Mouse (Mus musculus): ENCODE data around the gene Chd1l.

The Chd1l gene

DNA sequence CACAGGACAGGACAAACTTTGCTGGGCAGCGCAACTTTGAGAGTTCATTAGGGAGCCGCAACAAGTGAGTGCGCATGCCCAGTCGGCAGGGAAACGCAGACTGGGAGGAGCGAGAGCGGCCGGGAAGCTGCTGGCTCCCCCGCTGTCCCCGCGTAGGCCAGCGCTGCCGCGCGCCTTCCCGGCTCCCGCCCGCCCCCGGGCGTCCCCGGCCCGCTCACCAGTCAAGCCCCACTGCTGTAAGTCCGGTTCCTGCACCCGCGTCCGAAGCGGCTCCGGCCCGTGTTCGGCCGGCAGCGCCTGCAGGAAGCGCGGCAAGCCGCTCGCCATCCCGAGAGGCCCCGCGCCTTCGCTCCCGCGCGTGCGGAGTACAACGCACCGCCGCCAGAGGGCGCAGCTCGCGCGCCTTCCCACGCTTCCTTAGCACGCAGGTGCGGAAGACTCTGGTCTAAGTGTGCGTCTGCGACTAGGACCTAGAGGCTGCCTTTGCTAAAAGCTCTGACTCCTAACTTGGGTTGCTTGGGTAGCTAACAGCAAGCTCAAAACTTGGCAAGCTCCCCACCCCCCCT lies at the start of gene Chd1l:
Gene Chd1l (minus strand): TSS at position 359 of the 566 bp plus-strand sequence.
- DNase-seq: peak; percentile 96

DNA sequence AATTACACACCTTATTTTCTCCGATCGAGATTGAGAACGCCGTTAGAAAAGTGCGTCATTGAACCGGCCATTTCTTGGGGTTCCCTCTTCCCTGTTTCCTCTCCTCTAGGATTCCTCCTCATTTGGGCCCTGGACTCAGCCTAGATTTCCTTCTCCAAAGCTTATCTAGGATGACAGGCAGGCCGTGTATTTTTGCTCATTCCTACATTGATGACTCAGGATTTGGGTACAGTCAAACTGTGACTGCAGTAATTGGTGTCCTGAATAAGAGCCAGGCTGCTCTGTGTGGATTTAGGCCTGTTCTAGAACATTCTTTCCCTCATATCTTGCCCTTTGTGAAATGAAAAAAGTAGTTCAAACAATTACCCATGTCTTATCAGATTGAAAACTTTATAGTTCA lies 49.7 kb upstream of the Chd1l start:
- DNase-seq: no peak

DNA sequence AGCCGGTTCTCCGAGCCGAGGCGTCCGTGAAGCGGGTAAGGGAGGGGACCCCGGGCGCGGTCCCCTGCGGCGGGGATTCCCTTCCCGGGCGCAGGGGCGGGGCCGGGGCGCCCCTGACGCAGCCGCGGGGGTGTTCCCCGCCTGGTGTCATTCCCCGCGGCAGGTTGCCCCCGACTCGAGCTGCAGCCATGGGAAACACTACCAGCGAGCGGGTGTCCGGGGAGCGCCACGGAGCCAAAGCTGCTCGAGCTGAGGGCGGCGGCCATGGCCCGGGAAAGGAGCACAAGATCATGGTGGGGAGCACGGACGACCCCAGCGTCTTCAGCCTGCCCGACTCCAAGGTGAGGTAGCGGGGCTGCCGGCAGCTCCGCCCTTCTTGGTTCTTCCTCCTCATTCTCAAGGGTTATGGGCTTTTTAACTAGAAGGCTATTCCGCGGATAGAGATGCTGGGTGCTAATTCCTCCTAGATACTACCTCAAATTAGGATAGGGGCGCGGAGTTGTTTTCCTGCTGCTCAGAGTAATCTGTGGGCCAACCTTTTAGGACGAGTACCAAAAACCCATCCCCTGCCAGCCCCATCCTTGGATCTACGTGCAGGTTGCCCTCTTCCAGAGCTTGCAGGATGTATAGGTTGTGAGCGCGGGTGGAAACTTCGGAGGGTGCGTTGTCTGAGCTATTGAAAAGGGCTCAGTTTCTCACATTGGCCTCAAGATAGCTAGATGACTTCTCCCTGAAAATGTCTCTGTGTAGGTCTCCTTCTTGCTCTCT lies 48.6 kb upstream of the Chd1l start:
- DNase-seq: peak in 1 of 2 experiments; percentile 28

DNA sequence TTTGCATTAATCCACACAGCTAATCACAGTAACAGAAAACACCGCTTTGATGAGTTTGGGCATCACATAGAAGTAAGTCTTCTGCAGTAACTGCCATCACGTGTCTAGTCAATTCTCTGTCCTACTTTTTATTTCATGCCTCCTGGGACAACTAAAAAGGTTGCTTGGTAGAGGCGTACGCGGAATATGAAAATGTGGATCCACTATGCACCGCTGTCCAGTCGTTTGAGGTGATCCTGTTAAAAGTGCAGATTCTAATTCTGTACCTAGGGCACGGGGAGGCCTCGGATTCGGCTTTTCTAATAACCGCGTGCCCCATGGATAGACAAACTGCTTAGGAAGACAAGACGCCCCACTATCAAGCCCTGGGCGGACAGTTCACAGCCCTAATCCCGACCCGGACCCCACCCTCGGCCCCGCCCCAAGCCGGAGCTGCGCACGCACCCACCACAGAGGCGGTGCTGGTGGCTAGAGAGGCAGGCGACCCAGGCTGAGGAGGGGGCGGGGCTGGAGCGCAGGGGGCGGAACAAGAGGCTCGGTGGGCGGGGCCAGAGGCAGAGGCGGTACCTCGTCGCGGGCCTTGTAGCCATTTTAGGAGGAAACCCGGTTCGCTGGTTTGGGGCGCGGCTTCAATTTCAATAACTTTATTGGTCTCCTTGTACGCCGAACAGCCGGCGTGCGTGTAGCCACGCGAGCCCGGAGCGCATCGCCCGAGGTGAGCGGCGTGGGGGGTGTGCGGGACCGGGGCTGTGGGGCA lies 47.8 kb upstream of the Chd1l start, which contains the start of gene Prkab2:
Gene Prkab2 (plus strand): TSS at position 539 of the 757 bp plus-strand sequence.
- peak; percentile 100 for DNase-seq

DNA sequence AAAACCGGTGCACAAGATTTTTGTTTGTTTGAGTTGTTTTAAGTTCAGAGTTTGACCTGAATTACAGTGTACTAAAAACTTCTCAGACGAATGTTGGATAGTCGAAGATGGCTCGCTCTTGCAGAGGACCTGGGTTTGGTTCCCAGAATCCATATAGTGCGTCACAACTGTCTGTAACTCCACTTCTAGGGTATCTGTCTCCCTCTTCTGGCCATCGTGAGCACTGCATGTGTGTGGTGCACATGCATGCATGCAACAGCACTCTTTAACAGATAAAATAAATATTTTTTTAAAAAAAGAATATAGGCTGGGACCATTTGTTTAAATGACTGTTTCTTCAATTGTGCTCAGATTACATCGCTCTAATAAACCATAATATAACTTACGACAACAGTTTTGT lies 44.9 kb upstream of the Chd1l start:
- peak; percentile 45 to 57 for DNase-seq

DNA sequence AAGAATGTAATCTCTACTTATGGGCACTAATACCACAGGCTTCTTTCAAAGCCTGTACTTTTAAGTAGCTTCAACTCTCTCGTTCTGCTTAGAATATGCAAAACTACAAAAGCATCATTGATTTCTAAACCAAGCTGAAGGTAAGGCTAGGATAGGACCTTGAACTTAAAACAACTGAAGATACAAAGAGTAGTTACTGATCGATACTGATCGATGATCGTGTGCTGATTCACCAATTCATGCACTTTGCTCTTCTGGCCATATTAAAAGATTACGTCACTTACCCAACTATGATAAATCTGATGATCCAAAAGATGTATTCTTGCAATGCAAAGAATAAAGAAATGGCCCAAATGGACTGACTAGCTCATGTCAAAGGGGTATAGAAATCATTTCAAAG lies 43.8 kb upstream of the Chd1l start:
- no peak for DNase-seq

DNA sequence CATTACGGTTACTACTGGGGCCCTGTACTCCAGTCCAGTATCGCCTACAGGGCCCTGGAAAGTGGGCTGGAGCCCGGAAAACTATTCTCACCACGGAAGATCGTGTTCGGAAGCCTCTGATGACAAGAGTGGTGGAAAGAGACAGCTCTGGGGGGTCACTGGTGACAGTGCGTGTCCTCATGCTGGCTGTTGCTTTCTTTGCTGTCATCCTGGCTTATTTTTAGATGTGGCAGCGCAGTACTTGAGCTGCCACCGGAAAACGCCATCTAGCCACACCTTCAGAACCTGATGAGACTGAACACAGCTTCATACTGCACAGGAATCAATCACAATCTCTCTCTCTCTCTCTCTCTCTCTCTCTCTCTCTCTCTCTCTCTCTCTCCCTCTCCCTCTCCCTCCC lies 41.6 kb upstream of the Chd1l start:
- DNase-seq: no peak

DNA sequence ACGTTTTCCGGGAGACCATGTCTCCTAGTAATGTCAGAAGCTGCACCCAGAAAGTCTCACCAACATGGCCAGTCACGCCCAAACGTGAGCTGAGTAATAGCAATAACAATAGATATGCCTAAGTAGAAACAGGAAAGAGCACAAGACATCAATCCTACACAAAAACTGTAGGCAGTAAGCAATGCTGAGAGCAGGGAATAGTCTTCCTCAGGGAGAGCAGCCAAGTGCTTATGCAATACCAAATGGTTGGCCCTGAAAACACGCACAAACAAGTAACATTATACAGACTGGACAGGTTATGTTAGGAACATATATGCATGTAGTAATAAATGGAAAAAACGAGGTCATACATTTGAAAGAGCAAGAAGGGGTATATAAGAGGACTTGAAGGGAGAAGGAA lies 39.5 kb upstream of the Chd1l start:
- DNase-seq: no peak

DNA sequence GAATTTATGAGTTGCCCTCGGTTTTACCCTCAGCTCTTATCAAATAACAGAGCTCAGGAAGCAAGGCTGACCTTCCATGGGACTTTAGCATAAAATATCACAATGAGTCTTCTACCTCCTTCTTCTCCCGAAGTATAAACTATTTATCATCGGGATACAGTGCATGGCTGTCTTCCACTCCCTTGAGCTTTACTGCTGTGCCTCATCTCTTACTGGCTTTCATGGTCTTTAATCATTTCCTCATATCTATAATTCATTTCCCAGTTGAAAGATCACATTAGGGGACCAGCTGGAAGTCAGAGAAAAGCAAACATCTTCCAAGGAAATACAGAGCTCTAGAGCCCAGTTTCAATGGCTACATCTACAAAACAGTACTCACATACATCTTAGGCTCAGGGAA lies 39.0 kb upstream of the Chd1l start:
- DNase-seq: no peak

DNA sequence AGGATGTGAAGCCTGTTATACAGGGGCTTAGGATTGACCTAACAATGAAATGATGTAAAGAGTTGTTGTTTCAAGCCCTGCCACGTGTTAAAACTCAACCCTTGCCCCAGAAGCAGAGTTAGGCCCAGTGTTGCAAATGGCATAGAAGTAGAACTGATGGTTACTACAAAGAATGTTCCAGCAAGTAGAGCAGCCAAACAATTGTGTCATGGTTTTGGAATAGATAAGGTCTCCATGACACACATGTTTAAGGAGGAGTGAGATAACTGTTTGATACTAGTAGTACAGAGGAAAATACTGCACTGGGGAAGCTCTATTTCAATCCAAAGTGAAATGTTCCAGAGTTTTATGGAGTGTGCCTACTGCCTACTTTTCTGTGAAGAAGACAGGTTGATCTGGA lies 38.5 kb upstream of the Chd1l start:
- no peak for DNase-seq

DNA sequence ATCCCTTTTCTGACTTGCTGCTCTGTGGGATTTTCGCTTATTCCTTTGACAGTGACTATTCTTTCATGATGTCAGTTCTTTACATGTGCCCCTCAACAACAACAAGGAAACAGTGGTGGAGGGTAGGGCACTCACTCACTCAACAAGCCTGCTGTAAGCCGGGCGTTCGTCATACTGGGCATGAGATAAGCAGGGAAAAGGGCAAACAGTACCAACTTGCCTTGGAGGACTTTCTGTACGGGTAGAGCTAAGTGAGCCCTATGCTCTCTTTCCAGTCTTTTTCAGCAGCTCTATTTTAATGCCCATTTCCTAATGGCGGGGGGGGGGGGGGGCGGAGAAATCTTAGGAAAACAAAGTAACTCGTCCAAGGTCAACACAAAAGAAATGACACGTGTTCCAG lies 32.0 kb upstream of the Chd1l start:
- DNase-seq: no peak

DNA sequence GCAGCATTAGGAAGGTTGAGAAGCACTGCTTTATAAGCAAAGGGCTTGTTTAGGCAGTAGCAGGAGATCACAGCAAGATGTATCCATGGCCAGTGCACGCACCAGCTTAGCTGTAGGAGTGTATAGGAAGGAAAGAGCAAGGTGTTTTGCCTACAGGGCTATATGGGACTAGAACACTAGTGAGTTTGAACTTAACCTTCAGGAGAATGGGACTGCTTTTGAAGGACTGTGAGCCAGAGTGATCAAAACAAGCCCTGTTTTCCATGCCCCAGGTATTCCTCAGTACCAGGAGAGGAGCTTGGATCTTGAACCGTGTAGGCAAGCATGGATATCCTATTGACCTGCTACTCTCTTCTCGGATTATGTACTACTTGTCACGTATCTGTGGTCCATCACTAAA lies 31.4 kb upstream of the Chd1l start:
- DNase-seq: no peak

DNA sequence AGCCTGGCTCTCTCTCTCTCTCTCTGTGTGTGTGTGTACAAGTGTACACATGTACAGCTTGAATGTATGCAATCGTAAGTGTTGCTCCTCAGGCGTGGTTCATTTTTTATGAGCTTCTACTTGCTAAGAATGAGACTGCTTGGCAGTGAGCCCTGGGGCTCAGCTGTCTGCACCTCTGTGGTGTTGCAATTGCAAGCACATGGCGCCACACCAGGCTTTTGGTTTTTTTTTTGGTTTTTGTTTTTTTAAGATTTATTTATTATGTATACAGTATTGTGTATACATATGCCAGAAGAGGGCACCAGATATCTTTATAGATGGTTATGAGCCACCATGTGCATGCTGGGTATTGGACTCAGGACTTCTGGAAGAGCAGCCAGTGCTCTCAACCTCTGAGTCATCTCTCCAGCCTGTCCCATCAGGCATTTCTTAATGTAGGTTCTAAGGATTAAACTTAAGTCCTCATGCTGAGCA lies 24.3 kb upstream of the Chd1l start:
- DNase-seq: peak; percentile 20 to 34

DNA sequence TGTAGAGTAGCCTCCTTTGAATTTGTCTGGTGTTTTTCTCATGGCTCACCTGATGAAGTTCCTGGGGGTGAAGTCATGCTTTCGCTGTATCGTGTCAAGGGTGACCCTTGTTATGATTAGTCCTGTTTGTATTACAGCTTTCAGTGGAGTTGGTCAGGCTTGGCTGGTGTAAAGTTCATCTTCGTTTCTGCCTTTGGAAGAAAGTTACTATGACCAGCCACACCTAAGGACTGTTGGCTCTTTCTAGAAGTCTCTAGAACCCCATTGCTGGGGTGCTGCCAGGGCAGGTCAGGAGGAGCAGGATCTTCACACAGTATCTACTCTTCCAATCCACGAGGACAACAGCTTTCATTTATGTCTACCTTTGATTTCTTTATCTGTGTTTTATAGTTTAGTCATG lies 23.5 kb upstream of the Chd1l start:
- DNase-seq: no peak

DNA sequence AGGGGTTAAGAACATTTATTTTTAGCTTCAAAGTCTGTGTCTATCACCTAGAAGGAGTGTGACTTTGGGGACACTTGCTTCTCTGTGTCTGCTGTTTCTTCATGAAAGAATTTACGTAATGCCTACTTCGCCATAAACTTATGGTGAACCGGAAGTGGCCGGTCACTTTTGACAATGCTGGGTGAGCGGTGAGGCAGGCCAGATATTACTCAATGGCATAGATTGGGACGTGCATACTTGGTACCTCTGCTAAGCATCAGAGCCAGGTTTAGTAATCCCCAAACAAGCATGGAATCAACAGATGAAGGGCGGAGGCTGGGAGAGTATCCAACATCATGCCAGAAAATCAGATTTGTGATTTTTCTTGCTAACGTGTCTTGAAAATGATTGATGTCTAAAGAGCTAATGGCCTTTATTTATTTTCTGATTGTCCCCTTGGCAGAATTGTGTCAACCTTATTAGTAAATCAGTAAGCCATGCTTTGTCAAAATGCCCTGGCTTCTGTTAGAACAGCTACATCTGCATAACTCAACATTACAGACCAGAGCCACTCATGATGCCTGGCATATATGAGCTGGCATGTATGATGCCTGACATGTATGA lies 21.4 kb upstream of the Chd1l start:
- DNase-seq: no peak

DNA sequence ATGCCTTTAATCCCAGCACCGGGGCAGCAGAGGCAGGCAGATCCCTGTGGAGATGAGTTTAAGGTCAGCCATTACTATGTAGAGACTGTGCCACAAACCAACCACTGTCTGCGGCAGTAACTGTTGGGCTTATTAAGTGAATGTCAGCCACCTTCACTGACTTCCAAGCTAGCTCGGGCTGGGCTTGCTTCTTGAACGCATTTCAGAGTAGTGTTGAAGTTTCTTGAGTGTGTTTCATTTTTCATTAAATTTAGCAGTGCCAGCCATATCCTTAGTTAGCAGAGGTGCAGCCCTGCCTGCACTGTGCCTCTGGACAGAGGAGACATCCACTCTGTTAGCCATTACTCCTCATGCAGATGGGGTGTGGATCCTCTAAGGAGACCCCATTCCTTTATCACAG lies 20.7 kb upstream of the Chd1l start:
- DNase-seq: no peak

DNA sequence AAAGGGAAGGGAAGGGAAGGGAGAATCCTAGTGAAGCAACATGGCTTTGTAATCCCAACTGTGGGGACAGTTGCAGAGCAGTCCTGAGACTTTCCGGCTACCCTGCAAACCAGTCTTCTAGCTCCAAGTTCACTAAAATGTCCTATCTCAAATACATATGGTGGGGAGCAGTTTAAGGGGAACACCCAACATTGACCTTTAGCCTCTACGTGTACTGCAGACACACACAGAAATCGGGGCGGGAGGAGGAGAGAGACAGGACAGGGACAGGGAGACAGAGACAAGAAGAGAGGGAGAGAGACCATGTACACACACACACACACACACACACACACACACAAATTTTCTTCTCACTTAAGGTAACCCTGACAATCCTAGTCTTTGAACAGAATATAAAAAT lies 19.9 kb upstream of the Chd1l start:
- no peak for DNase-seq

DNA sequence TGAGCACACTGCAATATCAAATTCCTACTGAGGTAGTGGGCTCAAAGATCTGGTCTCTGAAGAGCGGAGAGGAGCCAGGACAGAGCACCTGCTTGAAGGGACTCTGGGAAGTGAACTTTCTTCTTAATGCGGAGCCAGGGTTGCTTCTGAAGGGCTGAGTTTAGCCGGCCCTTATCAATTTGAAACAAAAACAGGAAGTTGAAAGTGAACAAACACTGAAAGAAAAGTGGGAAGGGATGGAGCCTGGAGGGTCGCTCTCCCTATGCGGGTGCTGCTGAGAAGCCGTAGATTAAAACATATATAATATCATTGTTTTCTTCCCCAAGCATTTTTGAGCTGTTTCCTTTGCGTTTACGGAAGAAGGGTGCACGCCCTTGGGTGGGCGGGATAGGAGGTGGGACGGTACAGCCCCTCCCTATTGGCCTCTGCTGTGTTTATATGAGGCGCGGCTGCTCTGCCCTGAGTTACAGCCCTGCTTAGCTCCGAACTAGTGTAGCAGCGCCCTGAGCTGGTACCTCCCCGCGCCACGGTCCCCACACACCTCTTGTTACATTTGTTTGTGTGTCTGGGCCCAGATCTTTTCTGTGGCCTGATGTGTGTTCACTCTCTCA lies 18.5 kb upstream of the Chd1l start, which contains the start of gene Fmo5:
Gene Fmo5 (plus strand): TSS at position 414 of the 611 bp plus-strand sequence.
- peak; percentile 12 to 40 for DNase-seq

DNA sequence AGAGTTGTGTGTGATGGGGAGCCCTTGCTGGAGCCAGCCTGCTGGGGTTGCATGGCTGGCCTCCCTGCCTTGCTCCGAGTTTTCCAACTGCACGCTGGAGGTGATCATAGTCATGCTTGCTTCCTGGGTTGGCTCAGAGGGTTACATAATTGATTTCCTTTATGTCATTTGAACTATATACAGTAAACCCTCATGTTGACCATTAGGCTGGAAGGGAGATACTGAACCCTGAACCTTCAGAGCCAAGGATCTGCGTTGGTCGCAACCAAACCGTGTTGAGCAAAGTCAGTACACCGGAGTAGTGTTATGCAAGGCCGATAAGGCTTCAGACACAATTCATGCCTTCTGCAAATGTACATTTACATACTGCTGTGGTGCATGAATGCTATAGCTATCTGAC lies 17.9 kb upstream of the Chd1l start:
- DNase-seq: no peak

DNA sequence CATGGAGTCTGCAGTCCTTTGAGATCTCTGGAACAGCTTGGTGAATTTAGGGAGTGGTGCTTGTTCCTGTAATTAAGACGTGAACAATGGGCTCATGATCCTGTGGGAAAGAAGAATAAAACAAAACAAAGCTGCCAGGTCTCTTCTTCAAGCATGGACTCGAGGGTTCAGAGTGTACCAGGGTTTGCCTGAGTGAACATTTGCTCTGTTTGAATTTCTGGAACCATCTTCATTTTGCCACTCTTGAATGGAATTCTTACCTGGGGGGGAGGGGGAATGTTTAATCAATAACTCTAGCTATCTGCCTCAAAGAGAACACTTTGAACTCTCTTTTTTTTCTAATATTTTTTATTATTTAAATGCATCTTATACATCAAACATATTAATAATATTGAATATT lies 14.6 kb upstream of the Chd1l start:
- DNase-seq: no peak

DNA sequence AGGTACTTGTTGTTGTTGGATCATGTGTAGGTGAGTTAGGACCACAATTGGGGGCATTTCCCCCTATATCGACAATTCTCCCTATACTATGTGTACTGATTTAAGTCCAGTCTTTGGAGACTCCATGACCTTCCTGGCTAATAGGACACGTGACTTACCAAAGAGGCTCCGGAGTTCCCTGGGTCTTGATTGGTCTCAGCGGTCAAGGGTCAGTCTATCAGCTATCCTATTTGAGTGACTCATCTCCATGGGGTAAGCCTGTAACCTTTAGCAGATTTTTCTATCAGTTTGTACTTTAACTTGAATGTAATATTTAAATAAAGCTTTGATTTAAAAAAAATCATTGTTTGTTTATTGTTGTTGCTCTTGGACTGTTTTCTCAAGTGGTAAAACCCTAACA lies 10.7 kb upstream of the Chd1l start:
- no peak for DNase-seq

DNA sequence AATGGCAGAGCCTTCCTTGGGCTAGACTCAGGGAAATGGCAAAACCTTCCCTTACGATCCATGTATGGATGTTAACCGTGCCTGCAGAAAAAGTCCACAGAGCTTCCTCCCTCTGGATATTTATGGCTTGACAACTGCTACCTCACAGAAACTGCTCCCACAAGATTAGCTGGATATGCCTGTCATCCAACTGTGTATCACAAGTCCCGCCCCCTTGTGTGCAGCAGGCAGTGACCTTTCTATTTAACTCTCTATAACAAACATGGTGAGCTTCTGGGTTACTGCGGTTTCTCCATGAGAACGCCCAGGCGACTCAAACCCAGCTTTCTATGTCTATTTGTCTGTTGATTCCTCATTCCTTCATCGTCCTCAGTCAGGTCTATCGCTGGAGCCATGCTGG lies 7.9 kb upstream of the Chd1l start:
- no peak for DNase-seq

Data from cerebellum, postnatal 10 days (tissue).